ENCODE assay signal across 18 mouse cellular contexts in the genomic region with DNA sequence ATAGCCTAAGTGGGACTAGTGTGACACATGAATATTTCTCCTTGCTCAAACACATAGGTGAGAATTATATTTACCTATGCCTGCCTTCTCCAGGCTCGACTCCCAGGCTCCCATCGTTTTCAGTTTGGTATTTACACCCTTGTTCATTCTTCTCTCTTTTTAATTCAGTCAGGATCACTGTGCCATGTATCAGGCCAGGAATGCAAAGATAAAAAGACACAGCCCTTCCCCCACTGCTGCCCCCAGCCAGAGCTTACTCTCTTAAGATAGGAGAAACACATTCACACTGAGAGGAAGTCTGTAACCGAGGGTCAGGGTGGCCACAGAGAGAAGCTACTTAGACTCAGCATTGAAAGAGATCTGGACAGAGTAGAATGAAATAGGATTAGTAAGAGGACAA. TPM values are rescaled to one million over a fixed set of nuclear protein-coding genes. Genes with fewer than 3 reads are reported as not detected.
DNase-seq lines count a peak whose midpoint lies in the region; ATAC-seq and TF ChIP-seq lines count a peak whose summit lies in the region.
"Had no signal": no experiment of that assay in that cellular context is flagged by ENCODE, and none has a peak within 500 bp of the region (broad histone marks: within the 10 kb centered on the region; RNA-seq: fewer than 3 reads in every experiment).

No protein-coding gene starts in this region.

- H3K9ac ChIP-seq in heart, embryonic 14.5 days (ENCODE audit: low read length): no peak overlapping the region
- H3K9ac ChIP-seq in lung, embryonic 14.5 days: no peak overlapping the region
- no peak overlapping the region for H3K9ac ChIP-seq in MEL (ENCODE audit: control insufficient read depth, low read depth, low read length, poor library complexity, severe bottlenecking)
- H3K9ac ChIP-seq: embryonic facial prominence, embryonic 12.5 days; forebrain, embryonic 15.5 days; hindbrain, embryonic 13.5 days had no signal

- no peaks in the 10 kb centered on the region for H3K27me3 ChIP-seq in heart, embryonic 10.5 days (ENCODE audit: insufficient read depth, poor library complexity, severe bottlenecking)
- H3K27me3 ChIP-seq in heart, embryonic 14.5 days (ENCODE audit: control insufficient read depth, insufficient read depth, low read length): no peaks in the 10 kb centered on the region
- no peaks in the 10 kb centered on the region for H3K27me3 ChIP-seq in lung, embryonic 14.5 days (ENCODE audit: insufficient read depth, low read length)
- no peaks in the 10 kb centered on the region for H3K27me3 ChIP-seq in MEL (ENCODE audit: control insufficient read depth in 1 of 2, insufficient read depth in 2 of 2, low read length in 2 of 2)
- H3K27me3 ChIP-seq: embryonic facial prominence, embryonic 12.5 days; forebrain, embryonic 15.5 days; hindbrain, embryonic 13.5 days; Patski had no signal

- H3K27ac ChIP-seq in heart, embryonic 10.5 days: peak overlapping the region; percentile 76; the same call in 1 of the 2 replicates
- H3K27ac ChIP-seq in heart, embryonic 14.5 days (replicated peaks in 1 of 2; ENCODE audit: control insufficient read depth in 1 of 2, insufficient read depth in 1 of 2, low read depth in 2 of 2, low read length in 2 of 2): peak overlapping the region; percentile 65 to 89
- H3K27ac ChIP-seq in lung, embryonic 14.5 days (ENCODE audit: low read depth): 0 out of 2 replicates have a peak overlapping the region, but pooled peaks have one; percentile 2
- no peak overlapping the region for H3K27ac ChIP-seq in MEL (ENCODE audit: control insufficient read depth, low read depth, low read length)
- H3K27ac ChIP-seq: embryonic facial prominence, embryonic 12.5 days; forebrain, embryonic 15.5 days; hindbrain, embryonic 13.5 days; hindbrain, postnatal 0 days had no signal

- no peaks in the 10 kb centered on the region for H3K79me2 ChIP-seq in MEL (ENCODE audit: control insufficient read depth, insufficient read depth, low read length, poor library complexity)

- H3K4me3 ChIP-seq in heart, embryonic 10.5 days: no peak overlapping the region
- no peak overlapping the region for H3K4me3 ChIP-seq in heart, embryonic 14.5 days (ENCODE audit: control insufficient read depth in 1 of 2, insufficient read depth in 1 of 2, low read depth in 1 of 2, low read length in 2 of 2)
- H3K4me3 ChIP-seq in lung, embryonic 14.5 days (ENCODE audit: low read depth, low read length): no peak overlapping the region
- H3K4me3 ChIP-seq in MEL (ENCODE audit: control insufficient read depth in 1 of 2, insufficient read depth in 1 of 2, low read depth in 2 of 2, low read length in 2 of 2): no peak overlapping the region
- H3K4me3 ChIP-seq: embryonic facial prominence, embryonic 12.5 days; forebrain, embryonic 15.5 days; hindbrain, embryonic 13.5 days had no signal

- H3K36me3 ChIP-seq in heart, embryonic 10.5 days: no peaks in the 10 kb centered on the region
- peaks cover 12% of the 10 kb centered on the region for H3K36me3 ChIP-seq in heart, embryonic 14.5 days (ENCODE audit: control insufficient read depth, insufficient read depth, low read length)
- no peaks in the 10 kb centered on the region for H3K36me3 ChIP-seq in lung, embryonic 14.5 days (ENCODE audit: insufficient read depth)
- H3K36me3 ChIP-seq in MEL (ENCODE audit: control insufficient read depth in 1 of 2, insufficient read depth in 2 of 2, low read length in 2 of 2): peaks cover 0 to 11% of the 10 kb centered on the region in 2 experiments; a peak in 2 of 4 replicates
- H3K36me3 ChIP-seq: embryonic facial prominence, embryonic 12.5 days; forebrain, embryonic 15.5 days had no signal

- H3K4me1 ChIP-seq in heart, embryonic 10.5 days: peaks cover 48% of the 10 kb centered on the region
- H3K4me1 ChIP-seq in heart, embryonic 14.5 days (ENCODE audit: control insufficient read depth in 2 of 2, insufficient read depth in 2 of 2, low read length in 2 of 2): peaks cover 21 to 37% of the 10 kb centered on the region in 2 experiments
- 0 out of 2 replicates have a peak, but pooled peaks cover 4% of the 10 kb centered on the region for H3K4me1 ChIP-seq in lung, embryonic 14.5 days (ENCODE audit: insufficient read depth)
- peaks cover 9 to 20% of the 10 kb centered on the region in 2 experiments for H3K4me1 ChIP-seq in MEL (ENCODE audit: control insufficient read depth in 1 of 2, insufficient read depth in 2 of 2, low read length in 2 of 2)
- H3K4me1 ChIP-seq: forebrain, embryonic 15.5 days; hindbrain, embryonic 13.5 days had no signal

- no peak for TF ChIP-seq POLR2A in MEL (IDR thresholded peaks at IDR 0.05; ENCODE audit: control insufficient read depth in 1 of 2, insufficient read depth in 1 of 2, low read depth in 1 of 2, low read length in 2 of 2, poor library complexity in 1 of 2)

- no peak for TF ChIP-seq RAD21 in MEL (IDR thresholded peaks at IDR 0.05; ENCODE audit: low read depth, low read length)

- no peak for ATAC-seq in heart, embryonic 14.5 days (ENCODE audit: insufficient number of reproducible peaks, insufficient read depth, low FRiP score, low read depth)
- ATAC-seq in lung, embryonic 14.5 days (ENCODE audit: insufficient read depth): no peak
- ATAC-seq: activated CD4-positive, CD25-positive, alpha-beta regulatory T cell, adult 4 months; forebrain, embryonic 15.5 days; hindbrain, postnatal 0 days; Patski had no signal

- H3K9me3 ChIP-seq in heart, embryonic 10.5 days: no peaks in the 10 kb centered on the region
- H3K9me3 ChIP-seq in heart, embryonic 14.5 days (ENCODE audit: control insufficient read depth, low read length): no peaks in the 10 kb centered on the region
- H3K9me3 ChIP-seq in lung, embryonic 14.5 days (ENCODE audit: low read depth, low read length): no peaks in the 10 kb centered on the region
- no peaks in the 10 kb centered on the region for H3K9me3 ChIP-seq in MEL (replicated peaks; ENCODE audit: insufficient read depth, low read length)
- H3K9me3 ChIP-seq: embryonic facial prominence, embryonic 12.5 days; forebrain, embryonic 15.5 days; hindbrain, embryonic 13.5 days had no signal

- peak; percentile 16 to 50; a peak in 2 of 4 replicates for TF ChIP-seq EP300 in MEL (IDR thresholded peaks at IDR 0.05; ENCODE audit: low read depth in 1 of 2, low read length in 2 of 2)

- intact Hi-C loops in heart, postnatal 25 days (cut with DNase I): no loop called here

- 28% methylated on average over 3 of the region's 3 CpGs for WGBS in heart, embryonic 10.5 days
- WGBS in heart, embryonic 14.5 days: 17% methylated on average over 3 of the region's 3 CpGs
- WGBS in lung, embryonic 14.5 days: 37% methylated on average over 3 of the region's 3 CpGs

- peak overlapping the region; percentile 22; the same call in 1 of the 2 replicates for H3K4me2 ChIP-seq in heart, embryonic 14.5 days (ENCODE audit: low read length)
- H3K4me2 ChIP-seq in lung, embryonic 14.5 days: no peak overlapping the region
- H3K4me2 ChIP-seq: embryonic facial prominence, embryonic 12.5 days; forebrain, embryonic 15.5 days; hindbrain, embryonic 13.5 days had no signal

- no peak for DNase-seq in heart, embryonic 10.5 days (ENCODE audit: low spot score)
- DNase-seq in heart, adult 18-20 months: no peak
- no peak for DNase-seq in heart, postnatal 25 days (ENCODE audit: low spot score)
- no peak for DNase-seq in lung, embryonic 14.5 days
- no peak for DNase-seq in lung, postnatal 25 days (ENCODE audit: low spot score)
- DNase-seq in MEL (ENCODE audit: low read depth, low spot score): peak; percentile 34
- DNase-seq: cerebellum, adult 11-12 months; cerebellum, adult 9-10 months; cerebellum, postnatal 25 days; gastrocnemius, postnatal 36 days; kidney, adult 11 months had no signal

- no peak for TF ChIP-seq CTCF in lung, embryonic 14.5 days (IDR thresholded peaks at IDR 0.05; ENCODE audit: low read depth)
- TF ChIP-seq CTCF in MEL (IDR thresholded peaks at IDR 0.05 in 2 of 3, conservative IDR thresholded peaks at IDR 0.05 in 1 of 3; ENCODE audit: control insufficient read depth in 1 of 3, insufficient read depth in 1 of 3, low read depth in 2 of 3, low read length in 3 of 3, poor library complexity in 1 of 3, severe bottlenecking in 1 of 3): no peak

TF ChIP-seq in MEL, 35 proteins besides CTCF, POLR2A, EP300 and RAD21:
- no peak for TF ChIP-seq MAX (IDR thresholded peaks at IDR 0.05; ENCODE audit: low read length)
- TF ChIP-seq GATA1 (IDR thresholded peaks at IDR 0.05; ENCODE audit: low read depth, low read length): peak; percentile 58
TF ChIP-seq in MEL: peak in this region for 1.

RNA-seq across cellular contexts. Expression of a gene that starts 10.4 kb away (rescaled TPM):
- polyA plus RNA-seq in heart, embryonic 10.5 days (2016; fragmentation: Nextera tagmentation; extraction: Ambion mirVana): 15.6 and 15.8 TPM in 2 replicates
- 10 to 100 TPM; 11.5 to 12.6 TPM for total RNA-seq in heart, adult 18-20 months (2021)
- polyA plus RNA-seq in heart, embryonic 14.5 days (2014; fragmentation: Nextera tagmentation; extraction: Ambion mirVana): 12.4 and 12.9 TPM in 2 replicates
- 10 to 100 TPM; 11.7 to 12.7 TPM for total RNA-seq in heart, postnatal 25 days (2021)
- polyA plus RNA-seq in lung, embryonic 14.5 days (2014; fragmentation: Nextera tagmentation; extraction: Ambion mirVana): 15.7 and 16.4 TPM in 2 replicates
- 19.8 and 20.6 TPM in 2 replicates for total RNA-seq in MEL (2012; rRNA removed)
- polyA plus RNA-seq in MEL (2012; ENCODE audit: insufficient read depth in 1 of 2, insufficient read length in 2 of 2, low read depth in 1 of 2, low replicate concordance in 2 of 2, missing spikeins in 1 of 2): 10 to 100 TPM in 1 of 2 experiments, not detected in 1; 24.2 TPM

RNA-seq across cellular contexts. Expression of a gene that starts 35.2 kb away (rescaled TPM):
- 6.4 and 10.5 TPM in 2 replicates for polyA plus RNA-seq in heart, embryonic 10.5 days (2016; fragmentation: Nextera tagmentation; extraction: Ambion mirVana)
- total RNA-seq in heart, adult 18-20 months (2021): 100 to 1,000 TPM; 105 to 143 TPM
- polyA plus RNA-seq in heart, embryonic 14.5 days (2014; fragmentation: Nextera tagmentation; extraction: Ambion mirVana): 36.2 and 36.6 TPM in 2 replicates
- 100 to 1,000 TPM; 106 to 145 TPM for total RNA-seq in heart, postnatal 25 days (2021)
- polyA plus RNA-seq in lung, embryonic 14.5 days (2014; fragmentation: Nextera tagmentation; extraction: Ambion mirVana): 15.1 and 17.4 TPM in 2 replicates
- total RNA-seq in MEL (2012; rRNA removed): 0.81 and 1.7 TPM in 2 replicates
- polyA plus RNA-seq in MEL (2012; ENCODE audit: insufficient read depth in 1 of 2, insufficient read length in 2 of 2, low read depth in 1 of 2, low replicate concordance in 2 of 2, missing spikeins in 1 of 2): 1 to 10 TPM in 1 of 2 experiments, not detected in 1; 4.3 TPM
